Mouse (Mus musculus): Measurements from ENCODE around the gene Hnrnpll. TPM values are rescaled to one million over a fixed set of nuclear protein-coding genes. Genes with fewer than 3 reads are reported as not detected.
"Not testable (repeated sequence)": the region's sequence is repeated elsewhere in the genome, so short reads cannot be mapped to it uniquely, and the experiment has no call there.

Hnrnpll gene
- polyA plus RNA-seq, 1 experiment from 2014 or later = 65.9 TPM

DNA sequence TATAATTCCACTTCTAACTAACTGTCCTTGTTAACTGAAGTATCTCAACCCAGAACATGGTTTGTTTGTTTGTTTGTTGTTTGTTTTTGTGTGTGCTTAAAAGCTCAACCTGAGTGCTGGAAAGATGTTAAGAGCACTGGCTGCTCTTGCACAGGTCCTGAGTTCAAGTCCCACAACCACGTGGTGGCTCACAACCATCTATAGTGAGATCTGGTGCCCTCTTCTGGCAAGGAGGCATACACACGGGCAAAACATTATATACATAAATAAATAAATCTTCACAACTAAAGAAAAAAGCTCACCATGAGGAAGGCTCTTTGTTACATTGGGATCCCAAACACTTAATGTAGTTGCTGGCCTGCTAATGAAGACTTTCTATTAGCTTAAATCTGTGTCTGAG is 41.6 kb downstream of the Hnrnpll start:
- no peaks in the 10 kb centered on the region for H3K27me3 ChIP-seq
- TF ChIP-seq CTCF (IDR thresholded peaks at IDR 0.05) = peak; percentile 50
- in situ Hi-C loops (cut with MboI; ENCODE audit: low pct_unique_long_range_greater_than_20kb) = no loop called here
- no peak for ATAC-seq
- ChIA-PET POLR2A (no interaction called here), CTCF (interaction anchor here (0.9 to 1.6 kb wide), 8 partner anchors 9 to 197 kb away, joined by 3 to 6 read pairs (median 3); no protein-coding TSS in a partner anchor)
- DNase-seq (ENCODE audit: low read depth, low spot score) = no peak

DNA sequence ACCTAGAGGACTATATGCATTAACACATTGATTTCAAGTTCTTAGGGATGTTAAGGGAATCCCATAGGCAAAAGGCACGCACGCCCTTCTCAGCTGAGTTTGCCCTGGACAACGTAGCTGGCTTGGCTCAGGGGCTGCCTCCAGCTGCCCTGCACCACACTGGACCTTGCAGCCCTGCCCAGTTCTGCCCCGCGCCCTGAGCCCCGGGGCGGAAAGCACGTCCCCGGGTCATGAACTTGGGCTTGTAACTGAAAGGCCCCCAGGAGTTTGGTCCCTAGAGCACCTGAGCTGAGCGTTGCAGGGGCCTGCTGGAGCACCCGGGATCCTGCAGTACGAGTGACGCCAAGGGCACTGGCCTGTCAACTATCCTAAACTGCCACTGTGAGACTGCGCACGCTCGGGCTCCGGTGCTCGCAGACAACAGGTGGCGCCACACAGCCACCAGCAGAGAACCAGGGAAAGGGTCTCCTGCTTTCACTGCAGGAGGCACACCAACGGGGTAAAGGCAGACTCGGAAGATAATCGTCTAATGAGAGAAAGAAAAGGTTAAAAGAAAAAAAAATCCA is 43.1 kb downstream of the Hnrnpll start:
- TF ChIP-seq CTCF (IDR thresholded peaks at IDR 0.05) = peak; percentile 45
- POLR2A ChIA-PET = interaction anchor here (0.7 kb wide), 1 partner anchor 280 kb away, joined by 3 read pairs; no protein-coding TSS in a partner anchor
- no peak for ATAC-seq
- in situ Hi-C loops (cut with MboI; ENCODE audit: low pct_unique_long_range_greater_than_20kb) = loop anchor here (5.0 to 10.0 kb wide), 2 partner anchors 163 to 324 kb away; no protein-coding TSS in a partner anchor
- H3K27me3 ChIP-seq = no peaks in the 10 kb centered on the region
- CTCF ChIA-PET = interaction anchor here (1.4 to 2.6 kb wide), 3 partner anchors 11 to 161 kb away, joined by 3 to 12 read pairs (median 5); no protein-coding TSS in a partner anchor
- DNase-seq (ENCODE audit: low read depth, low spot score) = no peak

DNA sequence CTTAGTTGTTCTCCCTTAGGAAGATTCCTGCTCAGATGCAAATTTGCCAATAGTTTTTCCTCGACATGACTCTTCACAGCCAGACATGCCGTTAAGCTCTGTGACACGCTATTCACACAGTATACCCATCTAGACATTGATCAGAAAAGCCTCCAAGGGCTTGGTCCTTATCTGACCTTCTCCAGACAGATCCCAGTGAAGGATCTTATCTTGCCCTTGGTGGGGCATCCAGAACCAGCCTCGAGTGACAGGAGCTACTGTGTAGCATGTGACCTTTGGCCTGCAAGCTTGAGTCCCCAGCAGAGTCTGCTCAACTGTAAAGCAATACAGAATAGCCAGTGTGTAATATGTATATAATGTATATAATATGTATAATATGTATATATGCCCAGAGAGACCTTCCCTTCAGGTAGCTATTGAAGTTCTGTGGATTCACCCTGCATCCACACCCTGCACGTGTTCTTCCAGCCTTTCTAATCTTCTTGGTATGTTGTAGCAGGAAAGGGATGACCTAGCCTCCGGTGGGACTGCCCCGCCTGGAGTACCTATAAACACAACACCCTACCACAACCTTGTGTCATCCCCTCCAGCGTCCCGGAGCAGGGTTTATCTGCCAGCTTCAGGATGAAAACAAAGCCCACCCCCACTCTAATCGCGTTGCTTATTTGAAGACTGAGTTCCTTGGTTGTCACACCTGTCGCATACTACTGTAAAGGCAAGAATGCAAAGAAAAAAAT is 43.7 kb downstream of the Hnrnpll start:
- ATAC-seq = no peak
- CTCF ChIA-PET = interaction anchor here (0.8 to 2.6 kb wide), 16 partner anchors 10 to 191 kb away, joined by 3 to 12 read pairs (median 4); no protein-coding TSS in a partner anchor
- POLR2A ChIA-PET = interaction anchor here (0.7 kb wide), 1 partner anchor 279 kb away, joined by 3 read pairs; no protein-coding TSS in a partner anchor
- in situ Hi-C loops (cut with MboI; ENCODE audit: low pct_unique_long_range_greater_than_20kb) = loop anchor here (5.0 to 10.0 kb wide), 2 partner anchors 164 to 324 kb away; no protein-coding TSS in a partner anchor
- no peak for TF ChIP-seq CTCF (IDR thresholded peaks at IDR 0.05)
- no peak for DNase-seq (ENCODE audit: low read depth, low spot score)
- H3K27me3 ChIP-seq = no peaks in the 10 kb centered on the region

DNA sequence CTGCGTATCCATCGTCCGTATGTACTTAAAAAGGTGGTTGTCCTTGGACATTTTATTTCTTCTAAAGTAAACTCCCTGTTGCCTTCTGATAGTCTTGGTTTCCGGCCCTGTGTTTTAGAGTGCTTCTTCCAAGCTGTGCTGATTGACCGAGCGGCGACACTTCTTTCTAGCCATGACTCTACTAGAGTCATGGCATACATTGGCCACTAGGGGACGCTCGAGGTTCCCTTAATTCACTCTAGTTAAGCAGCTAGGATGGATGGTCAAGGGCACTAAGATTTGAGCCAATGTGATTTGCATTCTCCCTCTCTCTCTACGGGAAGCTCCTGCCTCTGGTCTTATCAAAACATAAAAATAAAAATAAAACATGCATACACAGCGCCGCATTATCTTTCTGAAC is 44.7 kb downstream of the Hnrnpll start:
- ChIA-PET CTCF (interaction anchor here (0.6 to 2.6 kb wide), 21 partner anchors 9 to 192 kb away, joined by 3 to 12 read pairs (median 3); no protein-coding TSS in a partner anchor), POLR2A (no interaction called here)
- TF ChIP-seq CTCF (IDR thresholded peaks at IDR 0.05) = peak; percentile 92
- in situ Hi-C loops (cut with MboI; ENCODE audit: low pct_unique_long_range_greater_than_20kb) = loop anchor here (5.0 to 10.0 kb wide), 2 partner anchors 165 to 323 kb away; no protein-coding TSS in a partner anchor
- DNase-seq (ENCODE audit: low read depth, low spot score) = no peak
- H3K27me3 ChIP-seq = no peaks in the 10 kb centered on the region
- no peak for ATAC-seq

DNA sequence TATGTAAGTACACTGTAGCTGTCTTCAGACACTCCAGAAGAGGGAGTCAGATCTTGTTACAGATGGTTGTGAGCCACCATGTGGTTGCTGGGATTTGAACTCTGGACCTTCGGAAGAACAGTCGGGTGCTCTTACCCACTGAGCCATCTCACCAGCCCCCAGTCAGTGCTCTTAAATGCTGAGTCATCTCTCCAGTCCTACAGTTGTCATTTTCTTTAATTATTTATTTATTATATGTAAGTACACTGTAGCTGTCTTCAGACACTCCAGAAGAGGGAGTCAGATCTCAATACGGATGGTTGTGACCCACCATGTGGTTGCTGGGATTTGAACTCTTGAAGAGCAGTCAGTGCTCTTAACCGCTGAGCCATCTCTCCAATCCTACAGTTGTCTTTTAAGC is 45.7 kb downstream of the Hnrnpll start:
- DNase-seq (ENCODE audit: low read depth, low spot score); H3K27me3 ChIP-seq; POLR2A ChIA-PET; ATAC-seq: not testable (repeated sequence)
- CTCF ChIA-PET = interaction anchor here (1.6 kb wide), 1 partner anchor 16 kb away, joined by 4 read pairs; no protein-coding TSS in a partner anchor
- in situ Hi-C loops (cut with MboI; ENCODE audit: low pct_unique_long_range_greater_than_20kb) = loop anchor here (5.0 to 10.0 kb wide), 2 partner anchors 166 to 322 kb away; no protein-coding TSS in a partner anchor

DNA sequence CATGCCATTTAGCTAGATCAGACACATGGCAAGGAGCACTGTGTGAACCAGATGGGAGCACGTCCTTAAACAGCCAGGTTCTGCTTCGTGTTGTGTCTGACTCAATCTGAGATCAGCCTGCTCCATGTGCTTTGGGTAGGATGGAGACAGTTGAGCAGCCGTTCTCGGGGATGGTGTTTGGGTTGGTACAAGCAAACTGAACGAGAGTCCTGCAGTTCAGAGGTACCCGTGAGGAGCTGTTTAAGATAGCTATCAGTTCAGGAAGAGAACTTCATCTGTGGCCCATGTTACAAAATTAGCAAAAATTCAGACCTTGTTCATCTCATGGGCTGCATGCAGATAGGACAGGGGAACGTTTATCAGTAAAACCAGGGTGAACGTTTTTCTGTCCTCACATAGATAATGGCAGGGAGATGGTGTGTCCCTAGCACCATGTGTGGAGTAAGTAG is 47.7 kb downstream of the Hnrnpll start:
- CTCF ChIA-PET = interaction anchor here (1.8 to 2.0 kb wide), 2 partner anchors 9 to 152 kb away, joined by 5 to 7 read pairs; no protein-coding TSS in a partner anchor
- DNase-seq (ENCODE audit: low read depth, low spot score) (no peak), ATAC-seq (no peak)
- POLR2A ChIA-PET = no interaction called here
- no peak for TF ChIP-seq CTCF (IDR thresholded peaks at IDR 0.05)
- no peaks in the 10 kb centered on the region for H3K27me3 ChIP-seq
- in situ Hi-C loops (cut with MboI; ENCODE audit: low pct_unique_long_range_greater_than_20kb) = loop anchor here (10.0 kb wide), 1 partner anchor 320 kb away; no protein-coding TSS in a partner anchor

DNA sequence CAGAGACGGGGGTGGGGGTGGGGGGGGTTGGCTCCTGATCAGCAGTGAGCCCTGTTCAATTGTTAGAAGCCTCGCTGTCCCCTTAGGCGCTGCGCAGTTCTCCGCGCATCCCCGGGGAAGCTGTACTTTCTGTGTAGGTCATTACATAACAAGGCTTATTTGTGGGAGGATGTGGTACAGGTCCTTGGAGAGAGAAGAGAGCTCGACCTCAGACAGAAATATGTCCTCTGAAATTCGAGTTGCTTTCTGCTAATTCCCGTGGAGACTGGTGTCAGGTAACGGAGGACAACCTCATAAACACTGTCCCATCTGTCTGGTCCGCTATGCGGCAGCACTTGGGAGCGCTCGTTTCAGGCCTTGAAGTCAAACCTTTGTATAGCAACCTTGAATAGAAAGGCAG is 52.2 kb downstream of the Hnrnpll start:
- DNase-seq (ENCODE audit: low read depth, low spot score) (no peak), ATAC-seq (no peak)
- in situ Hi-C loops (cut with MboI; ENCODE audit: low pct_unique_long_range_greater_than_20kb) = loop anchor here (5.0 to 10.0 kb wide), 3 partner anchors 148 to 345 kb away; no protein-coding TSS in a partner anchor
- no peak for TF ChIP-seq CTCF (IDR thresholded peaks at IDR 0.05)
- ChIA-PET POLR2A (no interaction called here), CTCF (interaction anchor here (2.4 kb wide), 1 partner anchor 38 kb away, joined by 6 read pairs; no protein-coding TSS in a partner anchor)
- H3K27me3 ChIP-seq = no peaks in the 10 kb centered on the region

DNA sequence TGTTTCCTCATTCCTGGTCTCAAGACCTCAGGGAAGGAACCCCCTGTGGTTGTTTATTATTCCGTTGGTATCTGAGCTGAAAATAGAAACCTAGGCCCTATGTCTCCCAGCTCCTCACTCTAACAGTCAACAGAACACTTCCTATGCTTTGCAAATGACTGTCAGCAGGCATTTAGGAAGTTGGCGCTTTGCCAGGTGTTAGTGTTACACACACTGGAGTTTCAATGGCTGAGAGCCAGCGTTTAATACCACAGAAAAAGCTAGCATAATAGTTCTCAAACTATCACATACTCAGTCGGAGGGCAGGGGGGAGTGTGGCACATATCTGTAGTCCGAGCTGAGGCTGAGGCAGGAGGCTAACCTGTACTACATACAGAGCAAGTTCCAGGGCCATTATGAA is 53.3 kb downstream of the Hnrnpll start:
- POLR2A ChIA-PET = interaction anchor here (2.0 kb wide), 1 partner anchor 9 kb away, joined by 4 read pairs; no protein-coding TSS in a partner anchor
- no peak for TF ChIP-seq CTCF (IDR thresholded peaks at IDR 0.05)

DNA sequence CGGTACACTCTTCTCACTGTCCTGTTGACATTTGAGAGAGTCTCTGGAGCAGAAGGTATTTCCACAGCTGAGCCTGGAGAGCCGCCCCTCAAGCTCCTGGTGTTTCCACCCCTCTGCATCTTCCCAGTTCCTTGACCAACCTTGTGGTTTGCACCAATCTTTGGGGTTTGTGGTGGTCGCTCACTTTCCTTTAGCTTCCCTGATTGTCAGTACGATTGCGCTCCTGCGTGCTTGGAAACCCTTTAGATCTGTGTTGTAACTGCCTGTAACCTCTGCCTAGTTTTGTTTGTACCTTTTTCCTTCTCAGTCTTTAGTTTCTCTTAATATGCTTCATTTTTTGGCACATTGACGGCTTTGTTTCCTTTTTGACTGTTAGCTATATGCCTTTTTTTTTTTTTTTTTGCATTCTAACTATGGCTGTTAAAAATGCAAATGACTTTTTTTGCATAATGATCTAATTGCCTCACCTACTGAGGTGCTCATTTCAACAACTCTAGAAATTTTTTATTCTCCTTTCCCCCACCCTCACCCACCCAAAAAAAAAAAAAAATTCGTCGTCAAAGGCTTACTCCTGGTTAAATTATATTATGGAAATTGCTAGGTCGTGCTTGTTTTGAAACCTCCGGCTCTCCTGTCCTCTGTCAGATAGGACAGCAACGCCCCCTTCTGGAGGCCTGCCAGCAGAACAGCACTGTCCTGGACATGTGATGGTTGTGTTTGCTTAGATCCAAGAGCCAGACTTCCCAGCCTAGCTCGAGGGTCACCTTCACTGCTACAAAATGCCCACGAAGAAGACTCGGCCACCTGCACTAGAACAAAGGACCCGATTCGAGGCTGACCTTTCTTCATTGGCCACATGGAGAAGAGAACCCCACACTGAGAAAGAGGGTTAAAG is 57.5 kb downstream of the Hnrnpll start:
- TF ChIP-seq CTCF (IDR thresholded peaks at IDR 0.05) = peak; percentile 83
- ChIA-PET POLR2A (interaction anchor here (0.6 to 1.0 kb wide), 3 partner anchors 49 to 135 kb away, joined by 3 to 5 read pairs (median 4); no protein-coding TSS in a partner anchor), CTCF (interaction anchor here (0.7 to 2.8 kb wide), 9 partner anchors 10 to 149 kb away, joined by 3 to 17 read pairs (median 4); no protein-coding TSS in a partner anchor)
- in situ Hi-C loops (cut with MboI; ENCODE audit: low pct_unique_long_range_greater_than_20kb) = loop anchor here (5.0 to 10.0 kb wide), 2 partner anchors 142 to 340 kb away; no protein-coding TSS in a partner anchor
- H3K27me3 ChIP-seq = no peaks in the 10 kb centered on the region
- no peak for DNase-seq (ENCODE audit: low read depth, low spot score)
- no peak for ATAC-seq

More for the DNA sequence above, 53.3 kb downstream of the Hnrnpll start:
- CTCF ChIA-PET = interaction anchor here (1.3 kb wide), 1 partner anchor 9 kb away, joined by 5 read pairs; no protein-coding TSS in a partner anchor
- DNase-seq (ENCODE audit: low read depth, low spot score) (peak; percentile 57), ATAC-seq (no peak)
- no peaks in the 10 kb centered on the region for H3K27me3 ChIP-seq
- in situ Hi-C loops (cut with MboI; ENCODE audit: low pct_unique_long_range_greater_than_20kb) = loop anchor here (5.0 to 10.0 kb wide), 2 partner anchors 147 to 344 kb away; no protein-coding TSS in a partner anchor

All from Patski (cell line).